Mouse (Mus musculus) liver, embryonic 11.5 days (tissue): ENCODE results near the gene Ntn4. TPM values are rescaled to one million over a fixed set of nuclear protein-coding genes. Genes with fewer than 3 reads are reported as not detected.

Source experiments
- ATAC-seq: fragments of 200-750 bp; cut with Nextera tagmentation; replicated peaks from 2 replicates; pipeline ENCODE4 v1.8.0; 2017; ENCODE audit warnings: moderate number of reproducible peaks, mild to moderate bottlenecking, moderate TSS enrichment, moderate library complexity; ENCODE audit not compliant: low FRiP score
- DNase-seq: peaks from one replicate; pipeline ENCODE4 v3.0.0-alpha.2; 2017; ENCODE audit warnings: low spot score
- H3K27ac ChIP-seq: fragments of 300-500 bp; sonication (generic); 2 replicates; pipeline ENCODE4 v1.5.1; 2014; ENCODE audit warnings: mild to moderate bottlenecking, low read depth, low read length, control low read depth
- H3K27me3 ChIP-seq: fragments of 300-500 bp; sonication (generic); replicated peaks from 2 replicates; pipeline ENCODE4 v1.6.1; 2014; ENCODE audit warnings: low read length, mixed read lengths; ENCODE audit not compliant: control insufficient read depth, insufficient read depth
- H3K36me3 ChIP-seq: fragments of 300-500 bp; sonication (generic); 2 replicates; pipeline ENCODE4 v1.6.1; 2014; ENCODE audit warnings: mild to moderate bottlenecking, low read length, moderate library complexity, mixed read lengths; ENCODE audit not compliant: control insufficient read depth, insufficient read depth
- H3K4me1 ChIP-seq: fragments of 300-500 bp; sonication (generic); replicated peaks from 2 replicates; pipeline ENCODE4 v1.6.1; 2014; ENCODE audit warnings: low read length, mixed read lengths; ENCODE audit not compliant: control insufficient read depth, insufficient read depth
- H3K4me2 ChIP-seq: fragments of 300-500 bp; sonication (generic); 2 replicates; pipeline ENCODE4 v1.6.1; 2014; ENCODE audit warnings: mild to moderate bottlenecking, control low read depth, moderate library complexity
- H3K4me3 ChIP-seq: fragments of 300-500 bp; sonication (generic); 2 replicates; pipeline ENCODE4 v1.5.1; 2014; ENCODE audit warnings: low read depth, low read length, control low read depth
- H3K9ac ChIP-seq: fragments of 300-500 bp; sonication (generic); 2 replicates; pipeline ENCODE4 v1.6.1; 2014; ENCODE audit warnings: low read depth, low read length, control low read depth
- H3K9me3 ChIP-seq: fragments of 300-500 bp; sonication (generic); 2 replicates; pipeline ENCODE4 v1.6.1; 2016; ENCODE audit warnings: low read length, inconsistent platforms, mixed read lengths; ENCODE audit not compliant: control insufficient read depth
- WGBS: fragments of 180-500 bp; shearing (Covaris S2); extraction: QIAGEN DNeasy Blood & Tissue Kit; methylation state at CpG from one replicate; pipeline ENCODE4 v1.1.7; 2014; 5-methylcytosine and 5-hydroxymethylcytosine counted together
- polyA plus RNA-seq: library from polyadenylated mRNA; unstranded; fragments of >200 nt; fragmentation: Nextera tagmentation; extraction: Ambion mirVana; gene quantifications from 2 replicates; pipeline ENCODE4 v1.2.1, GENCODE M21; 2014

The Ntn4 gene
- polyA plus RNA-seq, 1 experiment from 2014 or later: 0.60 TPM

GRCm38 (mm10) chr10:93742097-93742446 lies 101.6 kb downstream of the Ntn4 start:
- no peak overlapping the region for H3K4me3 ChIP-seq
- H3K36me3 ChIP-seq: no peaks in the 10 kb centered on the region
- DNase-seq (no peak), ATAC-seq (no peak)
- H3K27ac ChIP-seq: no peak overlapping the region
- H3K4me2 ChIP-seq: no peak overlapping the region
- no peak overlapping the region for H3K9ac ChIP-seq
- 72% methylated on average over 3 of the region's 3 CpGs for WGBS
- H3K4me1 ChIP-seq: peaks cover 7% of the 10 kb centered on the region
- no peaks in the 10 kb centered on the region for H3K9me3 ChIP-seq
- no peaks in the 10 kb centered on the region for H3K27me3 ChIP-seq

GRCm38 (mm10) chr10:93742598-93742997 lies 102.1 kb downstream of the Ntn4 start:
- no peaks in the 10 kb centered on the region for H3K36me3 ChIP-seq
- H3K27ac ChIP-seq: no peak overlapping the region
- 67% methylated on average over 6 of the region's 6 CpGs for WGBS
- ATAC-seq (no peak), DNase-seq (no peak)
- H3K4me3 ChIP-seq: no peak overlapping the region
- peaks cover 7% of the 10 kb centered on the region for H3K4me1 ChIP-seq
- H3K4me2 ChIP-seq: no peak overlapping the region
- no peaks in the 10 kb centered on the region for H3K27me3 ChIP-seq
- H3K9ac ChIP-seq: no peak overlapping the region
- H3K9me3 ChIP-seq: no peaks in the 10 kb centered on the region

DNA sequence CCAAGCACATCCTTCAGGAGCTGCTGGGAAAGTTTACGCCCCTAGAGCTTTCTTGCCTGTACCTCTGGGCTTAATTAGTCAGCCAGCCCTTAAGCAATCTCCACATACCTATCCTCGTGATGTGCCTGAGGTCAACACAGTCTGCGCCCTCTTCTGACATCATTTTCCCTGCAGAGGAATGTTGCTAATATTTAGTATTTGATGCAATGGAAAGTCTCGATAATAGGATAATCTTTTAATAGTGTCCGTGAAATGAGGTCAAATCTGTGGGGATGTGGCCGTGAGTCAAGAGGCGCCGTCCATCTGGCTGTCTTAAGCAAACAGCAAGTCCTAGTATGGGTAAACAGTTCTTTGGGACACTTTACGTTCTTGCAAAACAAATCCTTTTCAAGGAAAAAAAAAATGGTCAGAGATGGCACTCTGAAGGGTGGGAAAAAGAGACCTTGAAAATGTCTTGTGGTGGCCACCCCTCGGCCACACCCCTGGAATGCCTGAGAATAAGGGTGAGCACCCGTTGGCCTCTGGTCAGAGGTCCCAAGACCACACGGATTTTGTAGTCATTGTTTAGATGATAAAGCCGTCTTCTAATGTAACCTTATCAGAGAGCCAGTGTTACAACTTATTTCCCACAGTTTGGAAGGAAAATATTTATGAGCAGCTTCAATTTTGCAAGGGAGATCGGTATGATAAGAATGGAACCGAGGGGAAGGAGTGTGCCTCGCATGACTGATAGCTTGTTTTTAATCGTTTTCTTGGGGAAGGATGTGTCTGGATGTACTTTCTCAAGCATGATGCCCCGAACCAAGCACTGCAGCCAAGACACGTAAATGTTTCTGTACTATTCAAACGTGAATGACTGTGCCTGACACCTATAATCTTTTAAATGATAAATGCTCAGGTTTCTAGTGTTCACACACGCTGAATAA lies 109.0 kb downstream of the Ntn4 start:
- Histone ChIP-seq H3K27me3 (no peaks in the 10 kb centered on the region), H3K9me3 (no peaks in the 10 kb centered on the region), H3K9ac (no peak overlapping the region), H3K36me3 (no peaks in the 10 kb centered on the region), H3K4me1 (peaks cover 4% of the 10 kb centered on the region; the same call in 1 of the 2 replicates), H3K4me2 (no peak overlapping the region), H3K4me3 (no peak overlapping the region), H3K27ac (no peak overlapping the region)
- DNase-seq (no peak), ATAC-seq (no peak)
- WGBS: 55% methylated on average over 21 of the region's 21 CpGs

- no peaks in the 10 kb centered on the region for H3K36me3 ChIP-seq
- H3K4me1 ChIP-seq: peaks cover 4% of the 10 kb centered on the region; the same call in 1 of the 2 replicates
- DNase-seq: no peak
- H3K4me2 ChIP-seq: no peak overlapping the region
- H3K9me3 ChIP-seq: no peaks in the 10 kb centered on the region
- no peak overlapping the region for H3K9ac ChIP-seq
- H3K27me3 ChIP-seq: no peaks in the 10 kb centered on the region
- H3K4me3 ChIP-seq: no peak overlapping the region
- no peak for ATAC-seq
- no peak overlapping the region for H3K27ac ChIP-seq
- WGBS: 84% methylated on average over 14 of the region's 14 CpGs
Measured at GRCm38 (mm10) chr10:93751302-93751701, 110.8 kb downstream of the Ntn4 start.

GRCm38 (mm10) chr10:93753711-93754391 lies 113.4 kb downstream of the Ntn4 start:
- no peak for ATAC-seq
- H3K27ac ChIP-seq: no peak overlapping the region
- 80% methylated on average over 13 of the region's 13 CpGs for WGBS
- H3K36me3 ChIP-seq: no peaks in the 10 kb centered on the region
- no peak for DNase-seq
- H3K9ac ChIP-seq: no peak overlapping the region
- H3K4me3 ChIP-seq: no peak overlapping the region
- peaks cover 10% of the 10 kb centered on the region; the same call in 1 of the 2 replicates for H3K4me1 ChIP-seq
- H3K4me2 ChIP-seq: no peak overlapping the region
- H3K27me3 ChIP-seq: no peaks in the 10 kb centered on the region
- no peaks in the 10 kb centered on the region for H3K9me3 ChIP-seq

DNA sequence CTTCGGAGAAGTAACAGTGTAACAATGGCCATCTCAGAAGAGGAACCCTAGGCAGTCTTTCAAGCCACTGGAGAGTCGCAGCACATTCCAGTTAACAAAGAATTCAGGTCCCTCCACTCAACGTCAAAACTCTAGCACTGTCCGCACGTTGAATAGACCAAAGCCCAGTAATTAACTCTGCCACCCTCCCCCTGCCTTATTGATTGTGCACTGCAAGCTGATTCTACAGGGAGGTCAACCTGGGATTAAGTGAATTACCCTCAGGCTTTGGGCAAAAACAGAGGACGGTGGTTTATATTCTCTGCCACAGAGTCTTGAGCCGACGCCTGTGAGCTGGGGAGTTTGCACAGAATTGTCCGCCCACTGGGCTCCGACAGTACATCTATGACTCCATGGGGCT lies 115.7 kb downstream of the Ntn4 start:
- Histone ChIP-seq H3K9ac (no peak overlapping the region), H3K4me1 (peaks cover 6% of the 10 kb centered on the region; the same call in 1 of the 2 replicates), H3K9me3 (no peaks in the 10 kb centered on the region), H3K27ac (no peak overlapping the region), H3K27me3 (no peaks in the 10 kb centered on the region), H3K4me3 (no peak overlapping the region), H3K36me3 (no peaks in the 10 kb centered on the region), H3K4me2 (no peak overlapping the region)
- 79% methylated on average over 10 of the region's 10 CpGs for WGBS
- DNase-seq: no peak
- no peak for ATAC-seq

GRCm38 (mm10) chr10:93759644-93760043 lies 119.2 kb downstream of the Ntn4 start:
- Histone ChIP-seq H3K4me3 (no peak overlapping the region), H3K4me2 (no peak overlapping the region), H3K27ac (no peak overlapping the region), H3K27me3 (no peaks in the 10 kb centered on the region), H3K36me3 (no peaks in the 10 kb centered on the region), H3K9me3 (no peaks in the 10 kb centered on the region), H3K9ac (no peak overlapping the region), H3K4me1 (peaks cover 6% of the 10 kb centered on the region; the same call in 1 of the 2 replicates)
- no peak for DNase-seq
- no peak for ATAC-seq
- 76% methylated on average over 4 of the region's 4 CpGs for WGBS

- 83% methylated on average over 5 of the region's 5 CpGs for WGBS
- DNase-seq: no peak
Measured at GRCm38 (mm10) chr10:93760429-93760828, 119.9 kb downstream of the Ntn4 start.

More at GRCm38 (mm10) chr10:93760429-93760828, 119.9 kb downstream of the Ntn4 start:
- no peak for ATAC-seq
- no peak overlapping the region for H3K4me2 ChIP-seq
- no peaks in the 10 kb centered on the region for H3K36me3 ChIP-seq
- no peaks in the 10 kb centered on the region for H3K9me3 ChIP-seq
- peaks cover 6% of the 10 kb centered on the region; the same call in 1 of the 2 replicates for H3K4me1 ChIP-seq
- H3K4me3 ChIP-seq: no peak overlapping the region
- H3K27ac ChIP-seq: no peak overlapping the region
- H3K9ac ChIP-seq: no peak overlapping the region
- no peaks in the 10 kb centered on the region for H3K27me3 ChIP-seq
